Mouse (Mus musculus): ENCODE data around the gene Neurl3. TPM values are rescaled to one million over a fixed set of nuclear protein-coding genes. Genes with fewer than 3 reads are reported as not detected.

The Neurl3 gene
- polyA plus RNA-seq, 1 experiment from 2014 or later = 31.0 TPM

- whole genome bisulfite sequencing = 50% methylated on average over 2 of the region's 2 CpGs
Observed at GRCm38 (mm10) chr1:36299676-36300075, 25.2 kb upstream of the Neurl3 start.

DNA sequence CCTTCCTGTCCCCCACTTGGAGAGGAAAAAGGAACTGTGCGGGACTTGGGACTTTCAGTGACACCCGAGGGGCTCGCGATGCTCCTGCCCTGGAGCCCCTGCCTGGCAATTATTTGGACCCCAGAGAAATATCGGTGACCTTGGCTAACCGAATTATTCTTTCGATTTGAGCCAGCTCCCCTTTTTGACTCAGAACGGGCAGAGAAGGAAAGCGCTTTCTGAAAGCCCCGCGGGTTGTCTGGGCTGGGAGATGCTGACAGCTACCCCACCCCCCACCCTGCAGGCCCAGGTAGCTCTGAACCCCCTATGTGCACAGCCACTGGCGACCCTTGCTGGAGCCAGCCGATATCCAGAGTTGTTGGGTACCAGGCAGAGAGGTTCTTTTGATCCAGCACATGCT is 24.6 kb upstream of the Neurl3 start:
- Histone ChIP-seq H3K4me1 (ENCODE audit: control insufficient read depth, insufficient read depth, low read length) (peaks cover 6% of the 10 kb centered on the region; the same call in 1 of the 2 replicates), H3K9ac (ENCODE audit: low read depth, low read length) (no peak overlapping the region), H3K27me3 (replicated peaks; ENCODE audit: control insufficient read depth, insufficient read depth, low read length) (peaks cover 5% of the 10 kb centered on the region; the same call in 1 of the 2 replicates), H3K9me3 (ENCODE audit: control insufficient read depth, low read length) (no peaks in the 10 kb centered on the region), H3K4me3 (ENCODE audit: low read length) (no peak overlapping the region), H3K36me3 (ENCODE audit: control insufficient read depth, insufficient read depth, low read length) (no peaks in the 10 kb centered on the region), H3K27ac (ENCODE audit: low read length) (no peak overlapping the region), H3K4me2 (ENCODE audit: low read depth, low read length) (no peak overlapping the region)
- ATAC-seq = no peak
- WGBS = 33% methylated on average over 13 of the region's 13 CpGs

More at GRCm38 (mm10) chr1:36299676-36300075, 25.2 kb upstream of the Neurl3 start:
- H3K9ac ChIP-seq (ENCODE audit: low read depth, low read length) = no peak overlapping the region
- ATAC-seq = no peak
- no peak overlapping the region for H3K4me3 ChIP-seq (ENCODE audit: low read length)
- H3K27ac ChIP-seq (ENCODE audit: low read length) = no peak overlapping the region
- no peak overlapping the region for H3K4me2 ChIP-seq (ENCODE audit: low read depth, low read length)
- H3K4me1 ChIP-seq (ENCODE audit: control insufficient read depth, insufficient read depth, low read length) = peaks cover 6% of the 10 kb centered on the region; the same call in 1 of the 2 replicates
- peaks cover 5% of the 10 kb centered on the region; the same call in 1 of the 2 replicates for H3K27me3 ChIP-seq (replicated peaks; ENCODE audit: control insufficient read depth, insufficient read depth, low read length)
- H3K9me3 ChIP-seq (ENCODE audit: control insufficient read depth, low read length) = no peaks in the 10 kb centered on the region
- no peaks in the 10 kb centered on the region for H3K36me3 ChIP-seq (ENCODE audit: control insufficient read depth, insufficient read depth, low read length)

DNA sequence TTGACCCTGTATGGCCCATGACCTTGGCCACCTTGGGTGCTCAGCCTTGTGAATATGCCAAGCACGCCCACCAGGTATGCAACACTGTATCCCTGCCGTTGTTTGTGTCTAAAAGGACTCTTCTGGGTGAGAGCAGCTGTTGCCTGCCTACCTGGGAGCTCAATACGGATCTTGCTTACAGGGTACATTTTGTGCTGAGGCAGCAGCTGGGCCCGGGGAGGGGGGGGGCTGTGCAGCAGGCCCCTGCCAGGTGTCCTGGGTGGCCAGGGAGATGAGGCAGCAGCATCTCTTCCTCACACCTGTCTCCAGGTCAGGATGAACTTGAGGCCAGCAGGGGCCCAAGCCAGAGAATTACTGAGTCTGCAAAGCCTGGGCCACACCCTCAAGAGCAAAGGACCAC is 23.6 kb upstream of the Neurl3 start:
- Histone ChIP-seq H3K9me3 (ENCODE audit: control insufficient read depth, low read length) (no peaks in the 10 kb centered on the region), H3K4me2 (ENCODE audit: low read depth, low read length) (no peak overlapping the region), H3K4me3 (ENCODE audit: low read length) (no peak overlapping the region), H3K4me1 (ENCODE audit: control insufficient read depth, insufficient read depth, low read length) (peaks cover 4% of the 10 kb centered on the region; the same call in 1 of the 2 replicates), H3K36me3 (ENCODE audit: control insufficient read depth, insufficient read depth, low read length) (no peaks in the 10 kb centered on the region), H3K9ac (ENCODE audit: low read depth, low read length) (no peak overlapping the region), H3K27me3 (replicated peaks; ENCODE audit: control insufficient read depth, insufficient read depth, low read length) (peaks cover 5% of the 10 kb centered on the region; the same call in 1 of the 2 replicates), H3K27ac (ENCODE audit: low read length) (no peak overlapping the region)
- 70% methylated on average over 4 of the region's 4 CpGs for WGBS
- ATAC-seq = no peak

DNA sequence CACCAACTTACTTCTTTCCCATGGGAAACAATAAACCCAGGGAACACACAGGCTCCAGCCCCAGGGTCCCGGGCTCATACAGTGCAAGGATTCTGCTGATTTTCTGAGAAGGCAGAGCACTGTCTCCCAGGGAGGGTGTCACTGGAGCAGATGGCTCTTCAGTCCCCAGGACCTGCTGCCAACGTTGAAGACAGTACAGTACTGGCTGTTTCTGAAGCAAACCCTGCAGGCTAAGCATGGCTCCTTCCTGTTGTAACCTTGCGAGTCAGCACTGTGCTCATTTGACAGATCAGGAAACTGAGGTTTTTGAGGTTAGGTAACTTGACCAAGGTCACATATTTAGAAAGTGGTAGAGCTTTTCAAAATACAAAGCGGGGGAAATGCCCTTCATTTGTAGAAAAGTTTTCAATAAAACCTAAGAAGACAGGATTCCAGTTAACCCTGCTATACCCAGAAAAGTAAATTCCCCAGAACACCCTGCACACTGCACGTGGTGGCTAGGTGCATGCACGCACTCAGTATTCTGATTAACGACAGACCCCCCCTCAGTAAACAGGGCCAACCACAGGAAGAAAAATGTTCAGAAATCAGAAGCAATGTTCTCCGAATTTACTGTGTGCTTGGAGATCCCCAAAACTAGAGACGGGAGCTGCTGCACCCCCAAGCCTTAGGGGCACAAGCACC is 22.1 kb upstream of the Neurl3 start:
- no peak overlapping the region for H3K4me3 ChIP-seq (ENCODE audit: low read length)
- H3K4me2 ChIP-seq (ENCODE audit: low read depth, low read length) = no peak overlapping the region
- no peak overlapping the region for H3K9ac ChIP-seq (ENCODE audit: low read depth, low read length)
- WGBS = 67% methylated on average over 9 of the region's 9 CpGs
- H3K27ac ChIP-seq (ENCODE audit: low read length) = no peak overlapping the region
- H3K4me1 ChIP-seq (ENCODE audit: control insufficient read depth, insufficient read depth, low read length) = no peaks in the 10 kb centered on the region
- H3K36me3 ChIP-seq (ENCODE audit: control insufficient read depth, insufficient read depth, low read length) = no peaks in the 10 kb centered on the region
- no peaks in the 10 kb centered on the region for H3K9me3 ChIP-seq (ENCODE audit: control insufficient read depth, low read length)
- ATAC-seq = no peak
- peaks cover 3% of the 10 kb centered on the region; the same call in 1 of the 2 replicates for H3K27me3 ChIP-seq (replicated peaks; ENCODE audit: control insufficient read depth, insufficient read depth, low read length)

GRCm38 (mm10) chr1:36294402-36294801 is 19.9 kb upstream of the Neurl3 start:
- Histone ChIP-seq H3K4me2 (ENCODE audit: low read depth, low read length) (no peak overlapping the region), H3K27me3 (replicated peaks; ENCODE audit: control insufficient read depth, insufficient read depth, low read length) (peaks cover 3% of the 10 kb centered on the region; the same call in 1 of the 2 replicates), H3K4me1 (ENCODE audit: control insufficient read depth, insufficient read depth, low read length) (no peaks in the 10 kb centered on the region), H3K27ac (ENCODE audit: low read length) (no peak overlapping the region), H3K9me3 (ENCODE audit: control insufficient read depth, low read length) (no peaks in the 10 kb centered on the region), H3K9ac (ENCODE audit: low read depth, low read length) (no peak overlapping the region), H3K4me3 (ENCODE audit: low read length) (no peak overlapping the region), H3K36me3 (ENCODE audit: control insufficient read depth, insufficient read depth, low read length) (no peaks in the 10 kb centered on the region)
- WGBS = 66% methylated on average over 3 of the region's 3 CpGs
- no peak for ATAC-seq

- H3K27me3 ChIP-seq (replicated peaks; ENCODE audit: control insufficient read depth, insufficient read depth, low read length) = peaks cover 3% of the 10 kb centered on the region; the same call in 1 of the 2 replicates
- no peaks in the 10 kb centered on the region for H3K9me3 ChIP-seq (ENCODE audit: control insufficient read depth, low read length)
- no peak overlapping the region for H3K4me3 ChIP-seq (ENCODE audit: low read length)
- H3K9ac ChIP-seq (ENCODE audit: low read depth, low read length) = no peak overlapping the region
- 94% methylated on average over 8 of the region's 8 CpGs for WGBS
- H3K27ac ChIP-seq (ENCODE audit: low read length) = no peak overlapping the region
- H3K36me3 ChIP-seq (ENCODE audit: control insufficient read depth, insufficient read depth, low read length) = no peaks in the 10 kb centered on the region
- H3K4me1 ChIP-seq (ENCODE audit: control insufficient read depth, insufficient read depth, low read length) = no peaks in the 10 kb centered on the region
- no peak for ATAC-seq
- no peak overlapping the region for H3K4me2 ChIP-seq (ENCODE audit: low read depth, low read length)
Observed at GRCm38 (mm10) chr1:36293470-36293869, 19.0 kb upstream of the Neurl3 start.

GRCm38 (mm10) chr1:36281849-36282248 is 7.4 kb upstream of the Neurl3 start:
- Histone ChIP-seq H3K4me1 (ENCODE audit: control insufficient read depth, insufficient read depth, low read length) (no peaks in the 10 kb centered on the region), H3K4me2 (ENCODE audit: low read depth, low read length) (no peak overlapping the region), H3K36me3 (ENCODE audit: control insufficient read depth, insufficient read depth, low read length) (no peaks in the 10 kb centered on the region), H3K27ac (ENCODE audit: low read length) (no peak overlapping the region), H3K4me3 (ENCODE audit: low read length) (no peak overlapping the region), H3K9me3 (ENCODE audit: control insufficient read depth, low read length) (no peaks in the 10 kb centered on the region), H3K9ac (ENCODE audit: low read depth, low read length) (no peak overlapping the region), H3K27me3 (replicated peaks; ENCODE audit: control insufficient read depth, insufficient read depth, low read length) (no peaks in the 10 kb centered on the region)
- no peak for ATAC-seq
- 89% methylated on average over 6 of the region's 6 CpGs for WGBS

DNA sequence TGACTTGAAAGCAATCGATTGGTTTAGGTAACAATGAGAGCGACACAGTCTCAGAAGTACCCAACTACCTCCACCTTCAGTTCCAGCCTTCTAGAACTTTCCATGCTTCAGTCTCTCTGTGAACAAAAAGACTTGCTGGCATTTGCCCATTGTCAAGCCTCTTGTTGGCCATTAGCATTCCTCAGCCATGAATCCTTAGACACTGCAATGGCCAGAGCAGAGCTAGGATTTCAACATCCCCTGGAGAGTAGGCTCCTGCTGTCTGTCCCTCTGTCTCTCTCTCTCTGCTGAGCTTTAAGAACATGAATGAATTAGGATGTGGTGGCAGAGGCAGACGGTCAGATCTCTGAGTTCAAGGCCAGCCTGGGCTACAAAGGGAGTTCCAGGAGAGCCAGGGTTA is 6.5 kb upstream of the Neurl3 start:
- ATAC-seq = no peak
- no peak overlapping the region for H3K4me3 ChIP-seq (ENCODE audit: low read length)
- H3K36me3 ChIP-seq (ENCODE audit: control insufficient read depth, insufficient read depth, low read length) = no peaks in the 10 kb centered on the region
- H3K4me2 ChIP-seq (ENCODE audit: low read depth, low read length) = no peak overlapping the region
- H3K9ac ChIP-seq (ENCODE audit: low read depth, low read length) = no peak overlapping the region
- H3K27me3 ChIP-seq (replicated peaks; ENCODE audit: control insufficient read depth, insufficient read depth, low read length) = no peaks in the 10 kb centered on the region
- no peak overlapping the region for H3K27ac ChIP-seq (ENCODE audit: low read length)
- WGBS = 89% methylated on average over 3 of the region's 3 CpGs
- no peaks in the 10 kb centered on the region for H3K4me1 ChIP-seq (ENCODE audit: control insufficient read depth, insufficient read depth, low read length)
- H3K9me3 ChIP-seq (ENCODE audit: control insufficient read depth, low read length) = no peaks in the 10 kb centered on the region

- no peak overlapping the region for H3K9ac ChIP-seq (ENCODE audit: low read depth, low read length)
- no peak for ATAC-seq
- H3K4me3 ChIP-seq (ENCODE audit: low read length) = no peak overlapping the region
- no peaks in the 10 kb centered on the region for H3K9me3 ChIP-seq (ENCODE audit: control insufficient read depth, low read length)
- H3K4me2 ChIP-seq (ENCODE audit: low read depth, low read length) = no peak overlapping the region
- H3K4me1 ChIP-seq (ENCODE audit: control insufficient read depth, insufficient read depth, low read length) = peaks cover 8% of the 10 kb centered on the region; the same call in 1 of the 2 replicates
- H3K27me3 ChIP-seq (replicated peaks; ENCODE audit: control insufficient read depth, insufficient read depth, low read length) = no peaks in the 10 kb centered on the region
- 16% methylated on average over 3 of the region's 3 CpGs for WGBS
- no peak overlapping the region for H3K27ac ChIP-seq (ENCODE audit: low read length)
- H3K36me3 ChIP-seq (ENCODE audit: control insufficient read depth, insufficient read depth, low read length) = no peaks in the 10 kb centered on the region
Observed at GRCm38 (mm10) chr1:36279202-36279601, 4.7 kb upstream of the Neurl3 start.
